Mouse (Mus musculus): ENCODE data around the gene 1700020L24Rik.
A peak's percentile ranks its signal among the peaks of the same experiment; 100 is the strongest.

The 1700020L24Rik gene

DNA sequence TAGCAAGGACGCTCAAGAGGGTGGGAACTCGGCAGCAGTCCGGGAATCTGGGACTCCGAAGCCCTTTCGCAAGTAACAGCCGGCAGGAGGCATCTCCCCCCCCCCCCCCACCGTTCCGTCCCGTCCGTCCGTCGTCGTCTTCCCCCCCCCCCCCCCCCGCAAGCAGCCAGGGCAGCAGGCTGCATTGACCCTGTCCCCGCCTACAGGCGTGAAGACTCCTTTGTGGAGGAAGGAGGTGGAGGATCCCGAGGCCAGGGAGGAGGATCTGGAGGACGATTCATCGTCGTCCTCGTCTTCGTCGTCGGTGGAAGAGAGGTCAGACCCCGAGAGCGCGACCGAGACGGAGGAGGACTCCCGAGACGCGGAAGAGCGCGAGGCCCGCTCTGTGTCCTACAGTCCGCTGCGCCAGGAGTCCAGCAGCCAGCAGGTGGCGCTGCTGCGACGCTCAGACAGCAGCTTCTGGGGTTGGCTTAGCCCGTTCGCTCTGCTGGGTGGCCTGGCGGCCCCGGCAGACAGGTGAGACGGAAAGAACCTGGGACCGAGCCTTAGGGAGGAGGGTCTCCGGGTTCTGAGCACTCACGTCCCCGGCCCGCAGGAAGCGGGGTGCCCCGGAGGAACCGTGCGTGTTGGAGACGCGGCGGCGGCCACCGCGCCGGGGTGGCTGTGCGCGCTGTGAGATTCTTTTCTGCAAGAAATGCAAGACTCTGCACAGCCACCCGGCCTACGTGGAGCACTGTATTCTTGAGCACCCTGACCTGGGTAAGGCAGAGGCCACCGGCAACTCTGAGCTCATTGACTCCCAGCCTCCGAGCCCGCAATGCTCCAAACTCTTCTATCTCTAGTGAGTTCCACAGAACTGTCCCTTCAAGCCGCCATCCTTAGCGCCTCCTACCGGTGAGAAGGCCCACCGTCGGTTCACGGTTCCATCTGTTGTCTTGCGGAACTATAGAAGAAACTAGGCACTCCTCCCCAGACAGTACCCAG lies 2.9 kb downstream of the 1700020L24Rik start:
- DNase-seq (ENCODE audit: low read depth, low spot score) = peak; percentile 96

DNA sequence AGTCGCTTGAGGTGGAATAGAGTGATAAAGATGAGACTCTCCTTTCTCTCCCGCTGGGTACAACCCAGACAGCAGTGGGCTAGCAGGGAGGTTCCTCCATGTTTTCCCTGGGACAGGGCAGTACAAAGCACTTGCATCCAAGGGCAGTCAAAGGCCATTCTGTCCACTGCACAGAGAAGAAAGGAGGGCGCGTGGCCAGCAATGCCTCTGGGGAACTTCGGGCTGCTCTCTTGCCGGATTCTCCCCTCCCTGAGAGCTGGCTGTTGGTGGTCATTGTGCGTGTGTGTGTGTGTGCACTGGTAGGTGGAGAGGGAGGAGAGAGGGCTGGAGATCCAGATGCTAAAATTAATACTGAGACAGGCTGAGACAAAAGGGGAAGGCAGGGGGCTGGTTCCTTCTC lies 3.8 kb downstream of the 1700020L24Rik start:
- DNase-seq (ENCODE audit: low read depth, low spot score) = no peak

DNA sequence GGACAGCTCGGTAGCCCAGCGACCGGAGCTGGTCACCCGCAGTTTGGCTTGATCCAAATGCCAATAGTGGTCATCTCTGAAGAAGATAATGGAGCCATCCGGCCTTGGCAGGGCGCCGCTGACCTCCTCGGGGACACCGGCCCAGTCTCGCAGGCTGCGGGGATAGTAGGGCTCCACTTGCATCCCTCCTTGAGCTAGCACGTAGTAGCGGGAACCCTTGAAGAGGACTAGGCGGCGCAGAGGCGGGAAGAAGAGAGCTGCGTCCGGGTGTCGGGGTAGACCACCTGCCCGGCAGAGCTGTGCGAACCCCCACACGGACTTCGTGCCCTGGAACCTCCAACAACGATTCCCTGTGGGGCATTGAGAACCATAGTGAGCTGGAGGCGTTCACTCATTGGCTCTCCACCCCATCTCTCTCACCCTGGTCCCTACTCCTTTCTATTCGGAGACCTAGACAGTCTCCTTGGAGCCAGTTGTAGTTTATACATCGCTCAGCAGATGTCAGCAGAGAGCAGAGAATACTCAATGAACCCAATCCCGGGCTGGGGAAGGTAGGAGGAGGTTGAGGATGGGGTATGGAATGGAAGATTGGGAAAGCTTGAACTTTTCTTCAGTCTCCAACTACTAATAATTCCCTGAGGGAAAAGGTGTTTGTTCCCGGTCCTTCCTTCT lies 5.3 kb downstream of the 1700020L24Rik start:
- DNase-seq (ENCODE audit: low read depth, low spot score) = peak; percentile 71

DNA sequence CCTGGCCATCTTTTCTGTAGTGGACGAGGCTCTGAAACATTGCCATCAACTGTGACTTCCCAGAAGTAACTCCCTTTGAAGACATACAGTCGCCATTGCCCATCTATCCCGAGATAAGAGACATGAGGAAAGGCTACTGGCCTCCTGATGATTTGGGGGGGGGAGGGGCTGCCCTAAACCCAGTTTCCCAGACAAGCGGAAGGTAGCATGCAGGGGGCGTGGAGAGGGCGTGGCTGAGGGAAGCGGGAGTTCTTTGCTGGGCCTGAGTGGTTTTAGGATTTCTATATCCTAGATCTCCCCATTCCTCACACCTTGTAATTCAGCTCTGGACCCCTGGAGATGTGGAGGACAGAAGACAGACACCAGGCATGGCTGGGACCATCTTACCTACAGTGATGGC lies 6.3 kb downstream of the 1700020L24Rik start:
- no peak for DNase-seq (ENCODE audit: low read depth, low spot score)

DNA sequence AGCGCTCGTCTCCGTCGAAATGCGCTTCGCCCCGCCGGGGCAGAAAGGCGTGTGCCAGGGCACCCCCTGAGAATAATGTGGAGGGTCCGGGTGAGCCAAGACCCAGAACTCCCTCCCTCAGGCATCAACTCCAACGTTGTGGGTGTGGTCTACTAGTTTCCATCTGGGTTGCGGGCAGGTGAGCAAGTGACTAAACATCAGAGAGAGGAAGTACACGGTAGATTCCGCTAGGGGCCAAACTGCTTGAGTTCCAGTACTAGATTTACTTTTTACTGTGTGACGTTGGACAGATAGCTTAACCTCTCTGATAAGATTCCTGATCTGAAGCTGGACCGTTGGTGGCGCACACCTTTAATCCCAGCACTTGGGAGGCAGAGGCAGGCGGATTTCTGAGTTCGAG lies 7.5 kb downstream of the 1700020L24Rik start:
- no peak for DNase-seq (ENCODE audit: low read depth, low spot score)

DNA sequence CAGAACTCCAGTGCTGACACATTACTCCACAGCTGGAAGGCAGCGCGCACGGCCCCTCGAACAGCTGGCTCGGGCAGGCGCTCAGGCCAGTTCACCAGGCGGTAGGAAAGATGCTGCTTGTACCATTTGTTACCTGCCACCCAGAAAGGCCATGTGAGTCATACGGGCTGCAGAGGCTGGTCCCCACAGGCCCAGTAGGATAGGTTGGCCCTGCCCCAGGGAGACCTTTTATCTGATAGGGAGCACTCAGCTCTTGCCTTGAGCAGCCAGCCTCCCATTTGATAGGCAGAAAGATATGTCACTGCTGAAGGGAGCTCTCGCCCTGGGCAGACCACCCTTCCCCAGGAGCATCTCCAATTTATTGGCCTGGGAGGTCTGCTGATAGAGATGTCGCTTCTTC lies 10.1 kb downstream of the 1700020L24Rik start:
- DNase-seq (ENCODE audit: low read depth, low spot score) = no peak

DNA sequence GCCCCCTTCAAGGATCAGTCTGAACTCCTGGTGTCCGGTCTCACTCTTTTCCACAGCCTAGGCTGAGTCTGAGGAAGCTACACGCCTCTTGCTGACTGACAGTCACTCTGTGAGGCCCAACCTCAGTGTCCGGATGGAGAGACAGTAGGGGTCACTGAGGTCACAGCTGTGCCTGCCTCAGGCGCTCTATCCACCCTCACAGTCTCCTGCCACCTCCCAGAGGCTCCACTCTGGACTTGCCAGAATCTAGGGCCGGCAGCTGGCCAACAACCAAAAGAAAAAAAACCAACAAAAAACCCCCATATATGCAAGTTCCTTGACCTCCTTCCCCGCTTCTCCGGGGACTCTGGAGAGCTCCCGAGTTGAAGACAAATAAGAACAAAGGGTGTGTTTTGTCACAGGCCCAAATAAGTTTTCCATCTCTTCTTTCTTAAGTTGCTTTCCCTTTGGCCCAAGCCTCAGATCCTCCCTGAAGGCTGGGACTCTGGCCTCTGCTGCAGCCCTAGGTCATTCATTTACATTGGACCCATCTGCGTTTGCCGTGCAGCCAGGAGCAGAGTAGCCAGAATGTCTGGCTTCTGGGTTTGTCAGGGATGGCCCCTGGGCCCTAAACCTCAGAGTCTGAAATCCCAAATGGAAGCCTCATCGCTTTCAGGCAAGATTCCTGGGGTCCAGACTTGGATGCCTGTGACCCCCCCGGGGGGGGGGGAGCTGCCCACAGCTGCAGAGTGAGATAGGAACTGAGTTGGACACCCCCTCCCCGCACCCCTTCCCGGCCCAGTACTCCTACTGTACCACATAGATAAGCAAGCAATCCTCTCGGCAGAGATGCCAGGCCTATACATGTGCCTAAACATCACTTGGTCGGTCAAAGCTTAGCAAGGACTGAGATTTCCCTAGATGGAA lies 10.8 kb downstream of the 1700020L24Rik start:
- no peak for DNase-seq (ENCODE audit: low read depth, low spot score)

DNA sequence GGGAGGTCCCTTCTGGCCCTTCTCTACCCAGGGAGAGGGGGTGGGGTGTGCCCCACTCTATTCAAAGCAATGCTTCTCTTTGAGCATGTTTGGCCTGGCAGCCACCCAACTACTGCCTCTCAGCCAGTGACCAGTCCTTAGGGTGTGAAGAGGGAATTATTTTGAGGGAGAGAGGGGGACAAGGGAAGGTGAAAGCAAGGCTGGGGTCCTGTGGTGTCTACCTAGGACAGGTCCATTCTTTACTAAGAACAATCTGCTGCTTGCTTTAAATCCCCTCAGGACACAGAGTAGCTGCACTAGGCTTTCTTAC lies 11.4 kb downstream of the 1700020L24Rik start:
- no peak for DNase-seq (ENCODE audit: low read depth, low spot score)

DNA sequence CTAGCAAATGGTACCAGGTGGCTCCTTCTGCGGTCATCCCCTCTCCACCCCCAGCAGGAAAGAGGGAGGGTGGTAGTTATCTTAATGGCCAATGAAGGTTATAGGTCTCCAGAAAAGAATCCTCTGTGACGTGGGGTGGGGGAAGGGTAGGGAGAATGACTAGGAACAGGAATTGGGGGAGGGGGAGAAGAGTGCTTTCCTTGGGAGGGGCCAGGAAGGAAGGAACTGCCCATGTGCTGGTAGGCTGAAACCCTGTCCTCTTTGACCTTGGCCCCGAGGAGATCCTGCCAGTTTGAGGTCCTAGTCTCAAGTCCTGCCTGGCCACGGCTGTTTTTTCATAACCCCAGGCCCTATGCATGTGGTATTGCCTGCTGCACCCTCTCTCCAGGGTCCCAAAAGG lies 11.8 kb downstream of the 1700020L24Rik start:
- no peak for DNase-seq (ENCODE audit: low read depth, low spot score)

DNA sequence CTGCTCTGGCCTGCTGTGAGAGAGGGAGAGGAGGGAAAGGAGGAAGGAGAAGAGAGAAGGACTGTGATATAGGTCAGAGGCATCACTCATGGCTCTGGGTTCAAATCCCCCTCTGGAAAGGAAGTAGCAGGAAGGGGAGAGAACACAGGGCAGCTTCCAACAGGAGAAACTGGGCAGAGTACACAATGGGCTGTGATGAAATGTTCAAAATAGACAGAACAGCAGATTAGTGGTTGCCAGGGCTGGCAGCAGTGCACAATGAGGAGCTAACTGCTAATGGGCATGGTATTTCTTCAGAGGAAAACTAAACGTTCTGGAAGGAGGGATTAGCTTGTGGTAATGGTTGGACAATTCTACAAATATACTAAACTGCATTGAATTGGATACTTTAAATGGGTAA lies 13.1 kb downstream of the 1700020L24Rik start:
- DNase-seq (ENCODE audit: low read depth, low spot score) = no peak

DNA sequence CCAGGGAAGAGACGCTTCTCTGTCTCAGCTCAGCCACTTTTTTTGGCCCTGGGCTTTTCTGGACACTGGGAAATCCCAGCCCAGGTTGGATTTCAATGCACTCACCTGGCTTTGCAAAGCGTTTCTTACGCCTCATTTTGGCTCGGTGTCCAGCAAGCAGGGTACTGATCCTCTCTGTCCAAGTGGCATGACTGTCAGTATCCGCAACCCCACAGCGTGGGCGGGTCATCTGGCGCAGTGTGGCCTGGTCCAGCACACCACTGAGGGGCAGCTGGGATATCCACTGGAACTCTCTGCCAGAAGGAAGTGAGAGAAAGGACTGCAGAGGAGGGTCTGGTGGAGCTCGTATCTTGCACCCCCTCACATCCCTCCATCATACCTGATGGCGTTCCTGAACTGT lies 13.8 kb downstream of the 1700020L24Rik start:
- DNase-seq (ENCODE audit: low read depth, low spot score) = no peak

DNA sequence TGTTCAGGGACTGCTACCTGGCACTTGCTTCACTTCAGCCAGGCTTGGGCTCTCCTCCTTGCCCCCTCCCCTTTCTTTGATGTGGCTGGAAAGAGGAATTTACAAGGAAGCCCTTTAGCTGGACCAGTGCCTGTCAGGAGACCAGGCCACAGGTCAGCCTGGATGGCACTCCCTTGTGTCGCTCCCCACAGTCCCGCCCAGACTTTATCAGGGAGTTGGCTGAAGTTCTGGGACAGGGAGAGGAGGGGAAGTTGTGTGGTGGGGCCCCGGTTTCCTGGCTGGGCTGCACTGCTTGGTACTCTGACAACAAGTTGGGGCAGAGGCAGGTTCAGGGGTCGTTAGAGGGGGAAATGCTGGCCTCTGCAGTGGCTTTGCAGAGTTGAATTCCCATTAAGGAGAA lies 17.1 kb downstream of the 1700020L24Rik start:
- no peak for DNase-seq (ENCODE audit: low read depth, low spot score)

DNA sequence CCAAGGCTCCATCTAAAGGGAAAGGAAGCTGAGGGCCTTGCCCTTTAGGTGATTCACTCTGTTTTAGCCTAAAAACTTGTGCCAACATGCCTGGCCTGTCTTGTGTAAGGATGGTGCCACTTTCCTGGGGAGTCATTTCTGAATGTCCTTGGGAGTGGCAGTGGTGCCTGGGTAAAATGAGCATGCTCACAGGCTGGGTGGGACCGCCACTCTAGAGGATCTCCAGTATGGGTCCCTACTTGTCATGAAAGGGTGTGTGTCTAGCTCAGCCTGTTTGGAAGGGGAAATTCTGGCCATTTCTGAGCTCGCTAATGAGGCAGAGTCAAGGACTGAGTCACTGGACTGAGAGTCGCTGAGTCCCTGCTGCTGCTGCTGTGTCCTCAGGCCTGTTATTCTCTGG lies 18.1 kb downstream of the 1700020L24Rik start:
- DNase-seq (ENCODE audit: low read depth, low spot score) = no peak

DNA sequence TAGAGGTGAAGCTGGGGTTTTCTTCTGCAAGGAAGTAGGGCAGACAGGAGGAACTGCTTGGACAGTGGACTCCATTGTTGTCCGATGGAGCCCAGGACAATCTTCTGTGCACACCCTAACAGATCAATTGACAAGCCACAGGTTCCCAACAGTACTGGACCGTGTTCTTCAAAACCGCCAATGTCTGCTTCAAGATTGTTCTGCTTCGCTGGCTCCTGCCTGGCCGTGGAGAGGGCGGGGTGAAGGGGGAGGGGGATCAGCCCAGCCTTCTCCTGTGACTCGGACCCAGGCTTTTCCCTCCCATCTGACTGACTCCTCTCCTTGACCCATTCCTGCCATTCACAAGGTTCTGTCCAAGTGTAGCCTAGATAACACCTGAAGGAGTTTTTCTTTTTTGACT lies 19.8 kb downstream of the 1700020L24Rik start:
- DNase-seq (ENCODE audit: low read depth, low spot score) = no peak

DNA sequence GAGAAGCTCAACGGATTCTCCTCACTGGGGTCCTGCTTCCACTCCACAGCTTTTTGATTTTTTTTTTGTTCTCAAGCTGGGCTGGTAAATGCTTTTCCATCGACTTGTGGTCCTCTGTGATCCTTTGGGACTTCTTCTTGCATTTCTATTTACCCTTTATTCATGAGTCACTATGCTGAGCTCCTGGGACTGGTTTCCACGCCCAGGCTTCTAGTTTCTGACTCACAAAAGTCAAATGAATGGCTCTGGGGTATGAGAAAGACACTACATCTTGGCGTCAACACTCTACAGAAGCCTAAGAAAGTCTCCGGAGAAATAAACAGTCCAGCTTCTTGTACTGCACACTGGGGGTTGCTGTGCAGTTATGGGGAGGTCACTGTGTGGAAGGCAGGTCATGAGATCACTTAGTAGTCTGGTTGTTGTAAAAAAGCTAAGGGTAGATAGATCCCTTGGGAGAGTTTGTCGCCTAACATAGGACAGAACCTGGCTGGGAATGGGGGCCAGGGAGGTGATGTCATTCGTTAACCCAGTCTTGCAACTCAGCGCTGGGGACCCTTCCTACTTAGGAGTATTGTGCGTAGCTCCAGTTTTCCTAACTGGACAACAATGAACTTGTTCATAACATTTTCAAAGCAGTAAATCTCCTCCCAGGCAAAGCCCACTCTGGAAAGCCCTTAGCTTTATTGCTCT lies 20.6 kb downstream of the 1700020L24Rik start:
- DNase-seq (ENCODE audit: low read depth, low spot score) = no peak

DNA sequence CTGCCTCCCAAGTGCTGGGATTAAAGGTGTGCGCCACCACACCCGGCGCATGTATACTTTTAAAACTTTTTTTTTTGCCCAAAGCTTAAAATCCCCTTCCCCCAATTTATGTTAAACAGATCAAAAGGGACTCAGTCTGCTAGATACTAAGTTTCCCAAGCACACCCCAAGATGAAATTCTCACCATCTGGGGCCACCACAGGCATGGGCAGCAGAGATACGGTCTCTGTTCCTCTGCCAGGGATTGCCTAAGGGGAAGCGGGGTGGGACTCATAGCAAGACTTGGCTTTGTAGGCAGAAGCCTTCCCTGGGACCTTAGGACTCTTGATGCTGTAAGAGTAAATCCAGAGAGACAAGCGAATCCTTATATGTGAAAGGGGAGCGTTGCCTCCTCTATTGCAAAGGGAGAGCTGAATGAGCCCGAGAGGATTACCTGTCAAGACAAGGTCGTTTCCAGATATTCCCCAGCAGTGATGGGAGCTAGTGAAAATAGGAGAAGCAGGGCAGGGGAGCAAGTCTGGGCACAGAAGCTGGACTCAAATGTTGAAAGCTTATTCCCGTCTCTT lies 24.1 kb downstream of the 1700020L24Rik start:
- no peak for DNase-seq (ENCODE audit: low read depth, low spot score)

DNA sequence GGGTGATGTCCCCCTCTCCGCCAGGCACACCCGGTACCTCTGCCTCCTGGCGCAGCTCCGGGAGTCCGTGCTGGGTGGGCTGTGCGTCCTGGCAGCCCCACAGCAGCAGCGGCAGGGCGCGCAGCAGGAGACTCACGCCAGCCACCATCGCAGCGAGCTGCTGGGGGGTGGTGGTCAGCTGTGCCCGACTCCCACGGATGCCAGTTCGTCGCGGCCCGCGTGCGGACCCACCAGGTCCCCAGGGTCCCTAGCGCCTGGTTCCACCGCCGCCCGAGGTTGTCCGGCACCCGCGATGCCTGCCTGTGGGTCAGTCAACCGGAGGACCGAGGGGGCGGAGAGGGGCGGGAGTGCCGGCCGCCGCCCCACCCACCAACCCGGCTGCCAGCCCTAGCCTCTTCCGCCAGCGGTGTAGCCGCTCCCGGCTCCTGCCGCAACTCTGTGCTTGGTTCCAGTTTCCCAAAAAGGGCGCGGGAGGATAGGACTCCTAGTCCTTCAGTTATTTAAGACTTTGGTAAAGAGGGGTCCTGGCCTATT lies 25.3 kb downstream of the 1700020L24Rik start, which contains the start of gene Mmp28:
TSS of gene Mmp28 (minus strand) at position 361 of the 534 bp plus-strand sequence.
- DNase-seq (ENCODE audit: low read depth, low spot score) = no peak

DNA sequence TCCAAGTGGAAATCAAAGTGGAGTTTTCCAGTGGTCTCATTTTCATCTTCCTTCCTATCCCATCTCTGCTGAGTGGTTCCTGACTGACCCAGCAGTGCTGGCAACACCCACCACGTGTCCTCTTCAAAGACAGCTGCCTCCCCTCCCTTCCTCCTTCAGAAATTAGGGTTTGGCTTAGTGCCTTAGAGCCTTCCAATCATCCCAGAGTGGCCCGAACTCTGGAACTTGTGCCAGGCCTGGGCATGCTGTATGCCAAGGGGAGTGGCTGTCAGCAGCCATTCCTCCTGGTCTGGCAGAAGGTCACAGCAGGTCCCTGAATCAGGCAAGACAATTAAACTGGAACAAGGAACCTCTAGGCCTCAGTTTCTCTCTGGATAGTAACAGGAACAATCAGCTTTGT lies 28.5 kb downstream of the 1700020L24Rik start:
- DNase-seq (ENCODE audit: low read depth, low spot score) = no peak

DNA sequence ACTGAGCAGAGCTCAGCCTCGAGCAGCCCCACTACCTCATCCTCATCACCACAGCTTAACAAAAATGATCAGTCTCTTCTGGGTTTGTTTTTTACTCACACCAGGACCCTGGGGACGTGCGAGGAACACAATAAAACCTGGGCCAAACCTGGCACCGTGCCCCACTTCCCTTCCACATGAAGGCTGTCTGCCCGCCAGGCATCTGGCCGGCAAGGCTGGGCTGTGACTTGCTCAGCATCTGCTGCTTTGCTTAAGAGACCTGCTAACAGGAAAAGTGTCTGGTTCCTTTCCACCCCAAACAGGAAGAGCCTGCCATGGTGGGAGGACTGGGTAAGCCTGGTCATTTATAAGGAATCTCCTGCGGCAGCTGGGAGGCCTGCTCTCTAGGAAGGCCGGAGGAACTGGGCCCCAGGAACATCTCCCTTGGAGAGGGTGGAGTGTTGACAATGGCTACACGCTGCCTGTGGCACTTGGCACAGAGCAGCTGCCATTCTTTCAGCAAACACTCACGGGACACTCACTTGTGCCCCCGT lies 29.7 kb downstream of the 1700020L24Rik start:
- no peak for DNase-seq (ENCODE audit: low read depth, low spot score)

DNA sequence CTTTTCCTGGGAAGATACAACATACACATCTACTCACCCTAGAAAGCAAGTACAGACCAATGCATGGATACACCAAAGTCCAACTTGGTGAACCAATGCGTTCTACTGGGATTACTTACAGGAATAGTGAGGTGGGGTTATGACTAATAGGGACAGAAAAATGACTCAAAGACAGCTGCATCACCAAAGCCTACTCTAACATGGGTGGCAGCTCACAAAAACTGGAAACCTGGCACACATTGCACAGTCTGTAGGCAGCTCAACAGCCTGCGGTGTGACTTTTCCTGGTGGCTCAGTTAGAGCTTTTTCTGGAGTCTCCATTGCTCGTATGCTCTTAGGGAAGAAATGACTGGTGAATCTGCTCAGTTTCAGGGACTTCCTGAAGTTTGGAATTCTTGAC lies 31.3 kb downstream of the 1700020L24Rik start:
- no peak for DNase-seq (ENCODE audit: low read depth, low spot score)

Data from embryo, embryonic 11.5 days (tissue).